Mouse (Mus musculus): ENCODE measurements around the gene Asb1. TPM values are rescaled to one million over a fixed set of nuclear protein-coding genes. Genes with fewer than 3 reads are reported as not detected.

Asb1 gene
- total RNA-seq, 4 experiments from 2014 or later = 17.3 to 27.2 (median 20.5) TPM

DNA sequence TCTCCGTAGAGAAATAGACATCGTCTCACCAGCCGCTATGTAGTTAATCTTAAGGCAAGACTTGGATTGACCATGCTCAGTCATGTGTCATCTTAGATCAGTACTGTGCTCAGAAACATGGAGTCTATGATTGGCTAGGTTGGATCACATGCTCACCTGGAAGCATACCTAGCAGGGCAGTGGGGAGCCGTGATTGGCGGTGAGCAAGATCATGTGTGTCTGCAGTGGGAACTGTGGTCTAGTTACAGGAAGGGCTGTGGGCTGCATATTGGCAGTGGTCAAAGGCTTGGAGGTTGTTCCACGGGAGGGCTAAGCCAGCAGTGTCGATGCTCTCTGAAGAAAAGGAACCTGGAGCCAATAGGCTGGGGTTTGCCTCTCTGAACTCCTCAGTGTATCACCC is 66.4 kb downstream of the Asb1 start:
- no peak for DNase-seq (ENCODE audit: low spot score)

DNA sequence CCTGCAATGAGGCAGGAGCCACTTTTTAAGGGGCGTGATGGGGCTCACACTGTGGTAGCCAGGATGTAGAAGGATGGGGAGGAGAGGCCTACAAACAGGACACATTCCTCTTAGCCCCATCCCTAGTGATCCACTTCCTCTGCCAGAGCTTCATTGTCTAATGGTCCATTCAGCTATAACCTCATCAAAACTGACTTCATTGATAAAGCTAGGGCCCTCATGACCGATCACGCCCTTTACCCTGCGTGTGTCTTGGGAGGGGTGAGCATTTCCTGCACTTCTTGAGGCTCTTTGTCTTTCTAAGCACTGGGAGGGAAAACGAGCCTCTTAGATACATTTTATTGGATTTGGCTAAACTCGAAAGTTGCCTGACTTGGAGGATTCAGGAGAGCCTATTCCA is 66.8 kb downstream of the Asb1 start:
- no peak for DNase-seq (ENCODE audit: low spot score)

Other genes starting within 250 kb of the Asb1 start
- gene Scly, start 242.2 kb upstream of the Asb1 start, total RNA-seq (2022) = 10 to 100 TPM; 15.5 to 20.3 (median 19.3) TPM
- not detected for gene Espnl, start 218.5 kb upstream of the Asb1 start, total RNA-seq (2022)
- 10 to 100 TPM; 36.7 to 52.8 (median 42.5) TPM for gene Klhl30, start 189.5 kb upstream of the Asb1 start, total RNA-seq (2022)
- gene Erfe, start 174.1 kb upstream of the Asb1 start, total RNA-seq (2022) = under 1 TPM in 1 of 4 experiments, not detected in 3; 0.09 TPM
- 10 to 100 TPM; 41.5 to 53.3 (median 44.4) TPM for gene Ilkap, start 141.7 kb upstream of the Asb1 start, total RNA-seq (2022)
- 10 to 100 TPM; 18.6 to 20.4 (median 20.0) TPM for gene Hes6, start 126.5 kb upstream of the Asb1 start, total RNA-seq (2022)
- 10 to 100 TPM in 3 of 4 experiments, 1 to 10 TPM in 1; 8.3 to 15.0 (median 13.5) TPM for gene Per2, start 81.2 kb upstream of the Asb1 start, total RNA-seq (2022)
- 1 to 10 TPM; 4.2 to 5.4 (median 4.9) TPM for gene Traf3ip1, start 45.9 kb upstream of the Asb1 start, total RNA-seq (2022)